Mouse (Mus musculus) induced T-regulatory cell, adult 2 months (primary cell): ENCODE results near the gene Tmem151b.
A peak's percentile ranks its signal among the peaks of the same experiment; 100 is the strongest.

Experiments used
- DNase-seq: peaks from one replicate; pipeline ENCODE4 v3.0.0-alpha.2; 2012; ENCODE audit warnings: low read depth

The Tmem151b gene

GRCm38 (mm10) chr17:45584096-45584896, 34.8 kb upstream of the Tmem151b start:
- peak; percentile 8 for DNase-seq

- peak; percentile 80 for DNase-seq
Observed at GRCm38 (mm10) chr17:45582715-45583355, 33.4 kb upstream of the Tmem151b start.

GRCm38 (mm10) chr17:45582188-45582587, 32.7 kb upstream of the Tmem151b start:
- peak; percentile 32 for DNase-seq

- DNase-seq, result peak; percentile 92
Observed at GRCm38 (mm10) chr17:45581567-45581983, 32.1 kb upstream of the Tmem151b start.

GRCm38 (mm10) chr17:45580958-45581477, 31.5 kb upstream of the Tmem151b start:
- DNase-seq, result no peak

- no peak for DNase-seq
Observed at GRCm38 (mm10) chr17:45579554-45579953, 30.1 kb upstream of the Tmem151b start.

GRCm38 (mm10) chr17:45578843-45579242, 29.4 kb upstream of the Tmem151b start:
- DNase-seq, result peak; percentile 78

- DNase-seq, result no peak
Observed at GRCm38 (mm10) chr17:45578242-45578641, 28.8 kb upstream of the Tmem151b start.

GRCm38 (mm10) chr17:45575123-45575897, 25.8 kb upstream of the Tmem151b start:
- peak; percentile 22 for DNase-seq

GRCm38 (mm10) chr17:45574129-45574761, 24.8 kb upstream of the Tmem151b start:
- peak; percentile 84 for DNase-seq

- peak; percentile 96 for DNase-seq
Observed at GRCm38 (mm10) chr17:45573780-45574123, 24.3 kb upstream of the Tmem151b start.

GRCm38 (mm10) chr17:45573087-45573779, 23.8 kb upstream of the Tmem151b start, which contains the start of gene Hsp90ab1:
Gene Hsp90ab1 (minus strand): TSS chr17:45573271.
- DNase-seq, result peak; percentile 99

- DNase-seq, result peak; percentile 86
Observed at GRCm38 (mm10) chr17:45572103-45573086, 22.9 kb upstream of the Tmem151b start.

GRCm38 (mm10) chr17:45569999-45570398, 20.5 kb upstream of the Tmem151b start:
- peak; percentile 49 for DNase-seq

- DNase-seq, result peak; percentile 23
Observed at GRCm38 (mm10) chr17:45568990-45569389, 19.5 kb upstream of the Tmem151b start.

GRCm38 (mm10) chr17:45567162-45567601, 17.7 kb upstream of the Tmem151b start:
- no peak for DNase-seq

GRCm38 (mm10) chr17:45566360-45567161, 17.1 kb upstream of the Tmem151b start:
- peak; percentile 45 for DNase-seq

GRCm38 (mm10) chr17:45566031-45566359, 16.5 kb upstream of the Tmem151b start:
- no peak for DNase-seq

GRCm38 (mm10) chr17:45565103-45565502, 15.6 kb upstream of the Tmem151b start:
- DNase-seq, result peak; percentile 39
